Mouse (Mus musculus) lung, postnatal 10 days (tissue): ENCODE measurements at regions not wholly inside any gene's neighbourhood (a gene's known extent, or its start where the extent isn't known, plus 50 kb on each side); places are given as distances from the start of the nearest gene placed in this dataset.
A peak's percentile ranks its signal among the peaks of the same experiment; 100 is the strongest.

Experiments used
- DNase-seq: peaks from one replicate; pipeline ENCODE4 v3.0.0; 2021

DNA sequence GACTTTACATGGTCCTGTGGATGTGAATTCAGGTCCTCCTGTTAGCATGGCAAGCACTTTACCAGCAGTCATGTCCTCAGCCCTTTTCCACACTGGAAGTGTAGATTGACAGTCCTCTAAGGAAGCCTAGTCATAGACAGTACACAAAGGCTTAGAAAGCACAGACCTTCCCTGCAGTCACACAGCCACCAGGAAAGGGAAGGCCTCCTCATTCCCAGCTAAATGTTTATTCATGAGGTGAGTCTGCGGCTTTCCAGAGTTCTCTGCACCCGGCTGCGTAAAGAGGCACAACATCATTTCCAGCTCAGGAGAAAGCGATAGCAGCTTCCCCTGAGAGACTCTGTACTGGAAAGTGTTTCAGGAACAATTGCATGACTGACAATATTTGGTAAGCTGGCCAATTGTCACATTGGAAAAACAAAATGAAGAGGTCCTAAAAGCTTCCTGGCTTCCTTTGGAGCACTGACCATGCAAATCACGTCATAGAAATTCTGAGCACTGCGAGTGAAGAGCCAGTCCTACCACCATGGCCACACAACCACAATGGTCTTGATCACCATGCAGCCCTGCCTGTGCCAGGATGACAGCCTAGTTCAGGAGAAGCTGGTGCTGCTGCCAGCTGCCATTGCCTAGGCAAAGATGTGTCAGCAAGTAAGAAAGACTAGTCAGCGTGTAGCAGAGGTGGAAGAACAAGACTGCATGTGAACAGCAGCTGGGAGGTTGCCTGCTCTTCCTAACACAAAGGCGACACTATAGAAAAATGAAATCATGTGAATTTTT lies 252.2 kb upstream of the Tbl1xr1 start:
- DNase-seq: no peak

DNA sequence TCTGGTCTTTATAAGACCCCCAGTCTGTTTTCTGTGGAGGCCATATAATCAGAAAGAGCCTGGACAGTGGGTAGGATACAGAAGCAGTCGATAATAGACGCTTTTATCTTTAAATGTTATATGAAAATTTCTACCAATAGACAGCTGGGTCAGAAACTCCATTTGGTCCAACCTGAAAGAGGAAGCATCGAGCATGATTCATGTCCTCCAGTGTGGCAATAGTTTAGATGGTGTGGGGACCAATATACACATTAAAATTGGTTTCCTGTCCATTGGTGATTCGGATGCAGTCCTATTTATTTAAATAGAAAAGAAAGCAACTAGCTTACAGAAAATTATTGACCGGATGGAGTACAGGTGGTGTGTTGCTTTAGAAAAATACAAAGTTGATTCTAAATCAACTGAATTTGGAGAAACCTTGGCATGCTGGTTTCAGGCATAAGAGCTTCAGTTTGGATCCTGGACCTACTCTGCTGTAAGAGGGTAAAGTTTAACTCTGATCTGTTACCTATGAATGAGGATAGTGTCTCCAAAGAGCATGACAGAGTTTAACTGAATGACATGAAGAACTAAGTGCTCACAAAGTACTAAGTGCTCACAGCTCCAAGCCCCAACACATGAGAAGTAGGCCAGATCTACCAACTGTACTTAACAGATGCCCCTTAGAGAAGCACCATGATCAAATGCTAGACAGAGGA lies 251.4 kb upstream of the Tbl1xr1 start:
- DNase-seq: no peak

DNA sequence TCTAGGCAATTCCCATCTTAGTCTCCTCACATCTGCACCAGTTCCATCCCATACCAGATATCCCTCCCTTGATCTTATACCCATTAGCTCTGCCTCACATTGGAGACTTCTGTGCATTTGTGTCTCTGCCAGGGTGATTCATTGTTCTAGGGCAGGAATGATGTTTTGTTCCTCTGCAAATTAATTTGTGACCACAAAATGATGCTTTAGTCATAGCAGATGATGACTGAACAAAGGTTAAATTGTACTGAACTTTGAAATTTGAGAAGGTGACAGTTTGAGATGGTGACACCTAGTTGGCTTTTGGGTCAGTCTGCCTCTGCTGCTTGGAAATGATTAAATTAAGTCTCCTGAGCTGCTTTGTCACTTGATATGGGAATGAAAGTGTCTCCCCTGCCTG lies 248.8 kb upstream of the Tbl1xr1 start:
- no peak for DNase-seq

DNA sequence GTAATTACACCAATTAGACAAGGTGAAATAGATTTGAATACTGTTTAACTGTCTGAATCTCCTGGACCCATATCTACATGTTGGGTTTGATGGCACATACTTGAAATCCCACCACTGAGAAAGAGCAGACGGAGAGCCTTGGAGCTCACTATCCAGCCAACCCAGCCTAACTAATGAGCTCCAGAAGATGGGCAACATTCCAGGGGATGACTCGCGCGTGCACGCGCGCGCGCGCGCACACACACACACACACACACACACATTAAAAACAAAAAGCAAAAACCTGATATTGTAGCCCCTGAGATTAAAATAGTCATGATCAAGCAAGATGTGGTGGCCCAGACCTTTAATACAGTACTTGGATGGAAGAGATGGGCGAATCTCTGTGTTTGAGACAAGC lies 243.3 kb upstream of the Tbl1xr1 start:
- DNase-seq: no peak

DNA sequence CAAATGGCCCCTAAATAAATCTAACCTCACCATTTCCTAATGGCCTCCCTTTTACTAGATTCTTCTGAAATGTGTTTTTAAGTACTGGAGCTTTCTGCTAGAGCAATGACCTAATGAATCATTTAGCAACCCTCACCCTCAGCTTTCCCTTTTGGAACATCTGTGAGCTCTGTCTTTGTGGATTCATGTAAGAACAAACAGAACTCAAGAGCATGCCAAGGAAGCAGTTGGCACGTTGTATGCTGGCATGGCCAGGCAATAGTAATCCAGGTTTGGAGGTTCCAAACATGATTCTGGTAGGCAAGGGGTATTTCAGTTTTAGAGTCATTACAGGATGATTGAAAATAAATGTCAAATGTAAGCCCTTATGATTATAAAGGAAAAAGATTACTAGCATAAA lies 240.9 kb upstream of the Tbl1xr1 start:
- no peak for DNase-seq

DNA sequence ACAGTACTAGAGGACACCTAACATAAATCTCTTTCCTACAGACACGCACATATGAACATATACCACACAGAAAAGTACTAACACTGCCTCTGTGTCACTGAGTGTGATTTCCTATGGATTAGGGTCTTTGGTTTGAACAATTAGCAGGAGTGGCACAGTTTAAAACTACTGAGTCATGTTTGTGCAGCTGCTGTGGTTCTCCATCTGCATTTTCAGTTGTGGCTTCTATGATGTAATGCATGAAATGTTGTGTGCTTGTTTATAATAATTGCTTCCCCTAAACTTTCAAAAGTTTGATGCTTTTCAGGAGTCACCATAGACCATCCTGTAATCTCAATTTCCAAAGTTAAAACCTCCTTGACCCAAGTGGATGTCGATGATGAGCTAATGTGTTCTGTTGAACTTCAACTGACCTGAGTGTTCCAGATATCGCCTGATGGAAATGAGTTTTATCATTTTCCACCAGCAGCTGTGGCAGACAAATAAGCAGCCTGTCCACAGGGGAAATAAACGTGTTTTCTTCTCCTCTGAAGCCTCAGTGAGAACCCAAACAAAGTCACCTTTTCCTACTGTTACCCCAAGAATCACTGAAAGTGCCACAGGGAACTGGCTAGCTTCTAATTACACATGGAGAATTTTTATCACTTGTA lies 239.0 kb upstream of the Tbl1xr1 start:
- DNase-seq: no peak

DNA sequence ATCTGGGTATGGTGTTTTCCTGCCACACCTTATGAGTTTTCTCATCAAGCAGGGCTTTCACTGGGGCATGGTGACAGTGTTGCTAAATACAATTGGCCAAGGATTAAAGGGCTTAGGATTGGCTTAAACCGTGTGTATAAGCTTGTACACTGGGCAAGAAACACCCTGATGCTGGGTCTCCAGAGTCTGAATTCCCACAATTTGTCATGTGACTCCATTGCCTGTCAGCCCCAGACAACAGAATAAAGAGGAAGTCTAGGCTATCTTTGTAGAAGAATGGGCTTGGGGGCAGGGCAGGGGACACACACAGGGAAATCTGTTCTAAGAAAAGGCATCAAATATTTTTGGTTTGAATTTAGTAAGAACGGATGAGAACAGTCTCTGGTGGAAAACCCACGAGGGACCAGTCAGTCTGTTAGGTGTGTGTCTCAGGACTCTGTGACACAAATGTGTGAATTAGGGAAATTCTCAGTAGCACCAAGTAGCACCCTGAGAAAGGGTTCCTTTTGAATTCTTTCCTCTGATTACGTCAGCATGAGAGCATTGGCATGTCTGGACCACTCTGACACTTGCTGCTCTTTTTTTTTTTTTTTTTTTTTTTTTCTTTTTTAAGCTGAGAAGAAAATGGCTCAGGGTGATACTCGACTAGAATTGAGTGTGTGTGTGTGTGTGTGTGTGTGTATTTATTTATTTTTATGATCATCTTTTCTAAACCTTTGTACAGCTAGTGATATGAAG lies 235.5 kb upstream of the Tbl1xr1 start:
- DNase-seq: peak; percentile 19

DNA sequence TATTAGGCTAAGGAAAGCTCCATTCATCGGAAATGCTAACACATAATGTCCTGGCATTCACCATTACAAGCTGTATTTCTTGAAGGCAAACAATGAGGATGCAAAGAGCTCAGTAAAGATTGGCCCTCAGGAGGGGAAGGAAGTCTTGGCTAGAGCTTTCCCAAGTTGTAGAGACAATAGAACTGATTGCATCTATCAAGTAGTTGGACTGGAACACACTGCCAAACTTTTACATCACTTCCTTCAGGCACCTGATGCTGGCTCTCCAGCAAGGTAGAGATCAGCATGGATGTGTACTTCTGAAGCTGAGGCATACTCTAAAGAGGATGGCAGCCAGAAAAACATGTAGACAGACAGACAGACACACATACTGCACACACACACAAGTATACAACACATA lies 234.9 kb upstream of the Tbl1xr1 start:
- peak; percentile 4 for DNase-seq

DNA sequence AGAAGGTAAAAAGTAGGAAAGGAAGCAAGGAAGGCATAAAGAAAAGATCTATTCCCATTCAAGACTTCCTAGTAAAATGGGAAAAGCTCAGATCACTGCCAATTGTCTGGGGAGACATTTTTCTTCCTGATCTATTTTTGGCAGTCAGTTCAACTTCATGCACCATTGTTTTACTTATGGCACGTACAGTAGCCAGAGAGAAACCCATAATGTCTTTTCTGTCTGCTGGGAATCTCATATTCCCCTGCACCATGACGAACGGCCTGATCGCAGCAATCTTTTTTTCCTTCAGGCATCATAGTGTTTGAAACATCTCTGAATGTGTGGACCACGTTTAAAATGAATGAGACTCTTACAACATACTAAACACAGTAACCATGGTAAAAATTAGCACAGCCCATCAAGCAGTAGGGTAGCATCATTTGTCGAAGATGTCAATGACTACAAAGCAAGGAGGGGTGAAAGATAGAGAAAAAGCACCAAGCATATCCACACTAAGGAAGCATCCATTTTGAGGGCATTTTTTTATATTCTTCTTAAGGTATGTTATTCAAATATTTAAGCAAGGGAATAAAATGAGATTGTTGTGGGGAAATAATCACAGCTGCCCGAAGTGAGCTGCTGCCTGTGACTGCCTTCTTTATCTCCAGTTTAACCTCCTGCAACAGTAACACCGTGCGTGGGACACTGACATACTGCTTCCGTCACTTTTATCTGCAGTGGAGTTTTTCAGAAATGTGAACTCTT lies 233.7 kb upstream of the Tbl1xr1 start:
- no peak for DNase-seq

DNA sequence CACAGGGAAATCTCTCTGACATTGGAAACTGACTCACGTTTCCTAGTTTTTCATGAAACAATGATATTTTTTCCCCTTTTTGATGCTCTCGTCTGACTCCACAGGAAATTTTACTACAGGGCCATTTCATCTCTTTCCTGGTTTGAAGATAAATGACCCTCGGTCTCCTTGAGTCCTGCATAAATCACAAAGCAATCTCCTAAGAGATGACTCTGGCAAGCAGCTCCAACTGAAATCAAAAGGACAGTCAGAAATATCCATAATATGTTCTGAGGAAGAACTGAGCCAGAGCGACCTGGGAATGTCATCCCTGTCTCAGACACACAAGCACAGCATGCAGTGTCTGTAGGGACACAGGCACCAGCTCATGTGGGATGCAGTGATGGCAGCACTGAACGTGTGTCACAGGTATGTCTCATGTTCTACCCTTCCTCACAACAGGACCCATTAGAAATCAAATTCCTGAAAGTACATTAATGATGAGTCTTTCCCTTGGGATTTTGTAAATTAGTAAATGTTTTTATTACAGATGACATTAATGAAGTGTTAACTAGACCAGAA lies 233.1 kb upstream of the Tbl1xr1 start:
- DNase-seq: no peak

DNA sequence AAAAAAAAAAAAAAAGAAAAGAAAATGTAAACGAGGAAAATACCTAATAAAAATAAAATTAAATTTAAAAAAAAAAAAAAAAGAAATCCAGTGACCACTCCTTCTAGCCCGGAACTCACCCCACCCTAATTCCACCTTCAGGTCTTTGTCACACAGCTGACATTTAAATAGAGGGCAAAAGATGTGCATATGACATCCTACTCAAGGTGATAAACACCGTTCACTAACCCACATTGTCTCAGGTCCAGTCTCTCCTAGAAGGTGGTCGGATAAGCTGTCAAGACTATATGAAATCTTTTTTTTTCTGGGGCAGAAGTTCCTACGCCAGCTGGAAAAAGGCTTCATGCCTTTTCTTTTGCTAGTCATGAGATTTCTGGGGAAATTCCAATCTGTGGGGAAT lies 226.6 kb upstream of the Tbl1xr1 start:
- no peak for DNase-seq

DNA sequence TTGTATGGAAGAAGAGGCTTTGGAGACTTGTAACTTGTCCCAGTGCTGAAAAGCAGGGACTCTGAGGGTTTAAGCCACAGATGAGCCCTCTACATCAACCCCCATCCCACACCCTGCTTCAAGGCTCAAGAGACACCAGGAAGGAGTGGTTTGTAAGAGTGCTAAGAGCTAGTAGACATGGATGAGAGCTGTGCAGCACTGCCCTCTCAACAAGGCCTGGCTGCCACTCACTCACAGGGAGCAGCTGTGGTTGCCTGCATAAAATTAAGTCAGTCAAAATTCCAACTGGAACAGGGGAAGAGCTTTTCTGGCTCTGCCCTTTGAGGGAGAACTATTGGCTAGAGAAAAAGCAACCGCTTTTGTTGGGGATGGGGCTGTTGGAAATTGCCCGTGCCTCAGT lies 225.5 kb upstream of the Tbl1xr1 start:
- DNase-seq: no peak

DNA sequence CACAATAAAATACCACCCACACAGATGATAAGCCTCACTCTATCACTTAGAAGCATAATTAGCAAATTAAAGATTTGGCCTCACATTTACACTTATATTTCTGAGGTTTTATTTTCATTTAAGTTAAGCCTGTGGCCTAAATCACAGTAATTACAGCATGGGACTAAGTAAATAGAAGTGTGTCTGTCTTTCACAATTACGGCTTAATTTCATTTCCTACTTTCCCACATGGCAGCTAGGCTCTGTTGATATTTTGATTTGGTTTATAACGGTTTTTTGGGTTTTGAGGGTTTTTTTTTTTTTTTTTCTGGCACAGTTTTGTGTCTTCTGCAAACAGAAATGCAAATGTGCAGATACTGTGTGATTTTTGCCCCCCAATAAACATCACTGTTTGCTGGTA lies 222.1 kb upstream of the Tbl1xr1 start:
- no peak for DNase-seq

DNA sequence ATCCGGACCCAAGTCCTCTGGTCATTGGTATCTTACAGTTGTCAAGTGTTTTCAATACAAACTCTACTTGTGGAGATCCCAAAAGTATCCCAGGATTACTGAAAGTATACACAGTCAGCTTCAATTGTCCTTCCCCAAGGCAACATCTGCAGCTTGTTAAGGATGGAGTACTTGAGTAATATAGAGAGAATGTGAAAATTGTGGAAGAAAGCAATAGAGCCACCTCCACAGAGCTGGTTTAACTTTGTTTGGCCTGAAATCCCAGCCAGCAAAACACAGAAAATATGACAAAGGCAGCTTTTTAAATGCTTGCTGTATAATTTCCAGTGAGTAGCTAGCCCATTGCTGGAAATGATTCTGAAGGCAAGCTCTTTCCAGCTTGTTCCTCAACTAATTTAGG lies 217.0 kb upstream of the Tbl1xr1 start:
- DNase-seq: no peak

DNA sequence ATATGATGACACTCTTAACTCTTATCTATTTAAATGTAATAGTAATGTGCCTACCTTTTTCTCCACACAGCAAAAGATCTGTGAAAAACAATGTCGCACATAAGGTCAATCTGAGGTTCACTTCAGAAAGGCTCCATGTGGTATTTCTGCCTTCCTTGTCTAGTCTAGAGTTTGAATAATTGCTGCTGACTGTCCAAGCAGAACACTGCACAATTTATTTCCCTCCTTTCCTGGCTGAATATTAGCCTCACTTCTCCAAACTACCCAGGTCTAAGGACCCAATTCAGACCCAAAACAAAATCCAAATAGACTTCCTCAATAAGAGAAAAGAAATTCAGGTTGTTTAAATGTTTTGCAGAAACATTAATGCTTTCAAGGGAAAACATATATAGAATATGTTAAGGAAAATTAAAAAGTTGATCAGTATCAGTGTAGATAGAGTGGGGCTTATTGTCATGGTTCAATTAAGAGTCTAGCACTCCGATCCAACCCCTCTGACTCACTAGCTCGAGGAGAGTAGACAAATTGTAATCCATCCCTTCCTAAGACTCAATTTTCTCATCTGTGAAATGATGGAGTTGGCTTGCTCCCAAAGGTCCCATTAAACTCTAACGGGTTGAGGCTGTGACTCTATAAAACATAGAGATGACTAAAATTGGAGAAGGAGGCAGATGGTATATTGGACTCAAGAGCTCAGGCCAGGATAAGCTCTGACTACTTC lies 215.4 kb upstream of the Tbl1xr1 start:
- DNase-seq: no peak

DNA sequence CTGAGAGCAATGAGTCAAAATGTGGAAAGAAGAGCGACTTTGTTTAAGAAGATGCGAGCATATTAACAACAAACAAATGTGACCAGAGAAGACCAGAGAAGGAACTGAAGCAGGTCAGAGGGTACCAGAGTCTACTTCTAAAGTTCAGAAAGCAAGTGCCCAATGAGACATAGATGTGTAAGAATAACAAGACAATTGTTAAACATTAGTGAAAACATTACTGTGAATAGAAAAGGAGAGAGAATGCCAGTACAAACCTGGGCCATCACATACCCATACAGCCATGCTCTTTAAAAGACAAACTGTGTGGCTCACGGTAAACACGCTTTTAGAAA lies 214.8 kb upstream of the Tbl1xr1 start:
- no peak for DNase-seq

DNA sequence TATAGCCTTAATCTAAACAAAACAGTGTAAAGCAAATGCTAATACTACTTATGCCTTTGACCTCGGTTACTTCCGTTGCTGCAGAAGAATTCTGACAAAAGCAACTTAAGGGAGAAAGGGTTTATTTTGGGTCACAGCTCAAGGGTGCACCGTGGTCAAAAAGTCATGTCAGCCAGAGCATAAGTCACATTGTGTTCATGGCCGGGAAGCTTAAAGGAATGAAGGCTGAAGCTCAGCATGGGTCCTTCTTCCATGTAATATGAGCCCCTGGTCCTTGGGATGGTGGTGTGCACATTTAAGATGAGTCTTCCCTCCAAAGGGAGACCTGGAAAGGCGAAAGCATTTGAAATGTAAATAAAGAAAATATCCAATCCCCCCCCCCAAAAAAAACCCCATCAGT lies 212.1 kb upstream of the Tbl1xr1 start:
- no peak for DNase-seq

DNA sequence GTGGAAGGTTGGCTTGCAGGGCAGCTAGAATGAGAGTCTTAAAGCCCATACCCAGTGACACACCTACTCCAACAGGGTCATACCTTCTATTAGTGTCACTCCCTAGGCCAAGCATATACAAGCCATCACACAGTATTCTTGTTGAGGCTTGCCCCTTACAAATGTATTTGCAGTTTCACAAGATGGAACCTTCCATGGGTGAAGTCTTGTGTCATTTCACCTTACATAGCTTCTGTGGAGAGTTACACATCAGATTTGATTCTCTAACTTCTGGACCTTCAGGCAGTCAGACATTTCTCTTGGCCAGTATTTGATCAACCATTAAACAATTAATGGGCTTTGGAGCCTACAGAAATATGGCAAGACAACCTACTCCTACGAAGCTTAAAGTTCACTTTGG lies 210.6 kb upstream of the Tbl1xr1 start:
- no peak for DNase-seq

DNA sequence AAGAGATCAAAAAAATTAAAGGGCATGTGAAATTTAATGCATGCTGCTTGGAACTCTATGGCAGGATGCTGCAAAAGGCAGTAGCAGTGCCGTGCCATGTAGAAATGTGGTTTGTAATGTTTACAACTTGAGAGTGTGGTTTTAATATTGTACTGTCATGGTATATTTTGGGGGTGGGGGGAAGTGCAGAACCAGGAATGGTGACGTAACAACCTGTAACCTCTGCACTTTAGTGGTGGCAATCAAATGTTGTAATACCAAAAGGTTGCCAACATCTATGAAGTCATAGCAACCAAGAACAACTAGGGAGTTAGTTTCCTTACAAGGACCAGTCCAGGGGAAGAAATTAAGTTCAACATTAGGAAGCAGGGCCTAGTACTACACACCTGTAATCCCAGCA lies 198.1 kb upstream of the Tbl1xr1 start:
- DNase-seq: no peak

DNA sequence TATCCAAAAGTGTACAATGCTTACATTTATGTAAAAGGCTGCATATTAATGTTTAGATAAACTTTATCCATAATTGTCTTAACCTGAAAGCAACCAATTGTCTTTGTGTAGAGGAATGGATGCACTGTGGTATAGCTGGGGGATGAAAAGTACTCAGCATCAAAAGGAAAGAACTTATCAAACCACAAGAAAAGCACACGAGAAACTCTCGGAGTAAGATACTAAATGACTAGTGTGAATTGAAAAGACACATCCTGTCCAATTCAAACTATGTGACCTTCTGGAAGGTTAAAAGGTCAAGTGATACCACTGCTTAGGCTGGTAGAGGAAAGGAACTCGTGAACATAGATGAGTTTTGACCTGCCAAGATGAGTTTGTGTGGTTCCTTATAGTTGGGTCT lies 192.2 kb upstream of the Tbl1xr1 start:
- no peak for DNase-seq

DNA sequence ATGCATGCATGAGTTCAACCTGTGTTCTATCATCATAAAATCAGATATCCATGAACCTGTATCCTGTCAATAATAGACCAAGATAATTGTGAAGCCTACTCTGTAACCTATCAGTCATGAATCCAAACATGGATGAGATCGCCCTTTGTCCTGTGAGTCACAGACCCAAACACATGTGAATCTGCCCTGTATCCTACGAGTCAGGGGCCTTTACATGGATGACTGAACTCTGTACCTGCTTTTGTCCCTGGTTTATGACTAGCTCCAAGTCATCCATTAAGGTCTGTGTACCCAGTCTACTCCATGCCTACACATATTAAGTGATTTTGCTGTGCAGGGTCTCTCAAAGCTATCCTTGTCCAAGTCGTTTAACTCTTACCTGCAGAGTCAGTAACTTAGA lies 187.7 kb upstream of the Tbl1xr1 start:
- no peak for DNase-seq
